Mouse (Mus musculus): ENCODE measurements around the gene Igfbp2. TPM values are rescaled to one million over a fixed set of nuclear protein-coding genes. Genes with fewer than 3 reads are reported as not detected.

Gene Igfbp2
- total RNA-seq, 2 experiments from 2014 or later: 1.1 to 1.3 TPM

- intact Hi-C loops (cut with DNase I): no loop called here
- no peak for DNase-seq
Measured at GRCm38 (mm10) chr1:72813639-72814403, 10.5 kb upstream of the Igfbp2 start.

GRCm38 (mm10) chr1:72815184-72815583, 9.1 kb upstream of the Igfbp2 start:
- no peak for DNase-seq
- intact Hi-C loops (cut with DNase I): no loop called here

GRCm38 (mm10) chr1:72815616-72816015, 8.7 kb upstream of the Igfbp2 start:
- DNase-seq: no peak
- intact Hi-C loops (cut with DNase I): no loop called here

GRCm38 (mm10) chr1:72819995-72820394, 4.3 kb upstream of the Igfbp2 start:
- no peak for DNase-seq
- intact Hi-C loops (cut with DNase I): no loop called here

GRCm38 (mm10) chr1:72822893-72823292, 1.4 kb upstream of the Igfbp2 start:
- no peak for DNase-seq
- intact Hi-C loops (cut with DNase I): no loop called here

GRCm38 (mm10) chr1:72824707-72825101, 401 bp downstream of the Igfbp2 start:
- no peak for DNase-seq
- intact Hi-C loops (cut with DNase I): no loop called here

- intact Hi-C loops (cut with DNase I): no loop called here
- no peak for DNase-seq
Measured at GRCm38 (mm10) chr1:72825286-72825685, 983 bp downstream of the Igfbp2 start.

- DNase-seq: no peak
- intact Hi-C loops (cut with DNase I): no loop called here
Measured at GRCm38 (mm10) chr1:72825921-72826320, 1.6 kb downstream of the Igfbp2 start.

GRCm38 (mm10) chr1:72826446-72826845, 2.1 kb downstream of the Igfbp2 start:
- intact Hi-C loops (cut with DNase I): no loop called here
- no peak for DNase-seq

GRCm38 (mm10) chr1:72826931-72827330, 2.6 kb downstream of the Igfbp2 start:
- DNase-seq: no peak
- intact Hi-C loops (cut with DNase I): no loop called here

- intact Hi-C loops (cut with DNase I): no loop called here
- no peak for DNase-seq
Measured at GRCm38 (mm10) chr1:72827411-72828315, 3.4 kb downstream of the Igfbp2 start.

- intact Hi-C loops (cut with DNase I): no loop called here
- no peak for DNase-seq
Measured at GRCm38 (mm10) chr1:72828843-72829242, 4.5 kb downstream of the Igfbp2 start.

- no peak for DNase-seq
- intact Hi-C loops (cut with DNase I): no loop called here
Measured at GRCm38 (mm10) chr1:72830485-72830884, 6.2 kb downstream of the Igfbp2 start.

- intact Hi-C loops (cut with DNase I): no loop called here
- no peak for DNase-seq
Measured at GRCm38 (mm10) chr1:72832715-72833153, 8.4 kb downstream of the Igfbp2 start.

GRCm38 (mm10) chr1:72833563-72833962, 9.3 kb downstream of the Igfbp2 start:
- no peak for DNase-seq
- intact Hi-C loops (cut with DNase I): no loop called here

- DNase-seq: no peak
Measured at GRCm38 (mm10) chr1:72839356-72839755, 15.1 kb downstream of the Igfbp2 start.

GRCm38 (mm10) chr1:72839791-72840190, 15.5 kb downstream of the Igfbp2 start:
- intact Hi-C loops (cut with DNase I): no loop called here
- no peak for DNase-seq

More at GRCm38 (mm10) chr1:72839356-72839755, 15.1 kb downstream of the Igfbp2 start:
- intact Hi-C loops (cut with DNase I): no loop called here

- intact Hi-C loops (cut with DNase I): no loop called here
- DNase-seq: no peak
Measured at GRCm38 (mm10) chr1:72842666-72843459, 18.6 kb downstream of the Igfbp2 start.

GRCm38 (mm10) chr1:72844675-72845074, 20.4 kb downstream of the Igfbp2 start:
- intact Hi-C loops (cut with DNase I): no loop called here
- DNase-seq: no peak

GRCm38 (mm10) chr1:72847849-72848380, 23.6 kb downstream of the Igfbp2 start:
- intact Hi-C loops (cut with DNase I): no loop called here
- DNase-seq: no peak

Data from heart, postnatal 14 days (tissue).